Mouse (Mus musculus): ENCODE results near the gene Wdr3. TPM values are rescaled to one million over a fixed set of nuclear protein-coding genes. Genes with fewer than 3 reads are reported as not detected.

The Wdr3 gene
- polyA plus RNA-seq, 1 experiment: 37.7 TPM

- Histone ChIP-seq H3K4me1 (ENCODE audit: control insufficient read depth, insufficient read depth, low read length) (peaks cover 16% of the 10 kb centered on the region), H3K27ac (ENCODE audit: insufficient read depth, low read depth, low read length) (peak overlapping the region; percentile 72)
Observed at GRCm38 (mm10) chr3:100161665-100162314, 417 bp downstream of the Wdr3 start.

GRCm38 (mm10) chr3:100160682-100161445 is 1.3 kb downstream of the Wdr3 start:
- Histone ChIP-seq H3K4me3 (ENCODE audit: insufficient read depth, low read length) (peak overlapping the region; percentile 65), H3K4me1 (ENCODE audit: control insufficient read depth, insufficient read depth, low read length) (peaks cover 16% of the 10 kb centered on the region), H3K27ac (ENCODE audit: insufficient read depth, low read depth, low read length) (peak overlapping the region; percentile 72)

More at GRCm38 (mm10) chr3:100161665-100162314, 417 bp downstream of the Wdr3 start:
- peak overlapping the region; percentile 65 for H3K4me3 ChIP-seq (ENCODE audit: insufficient read depth, low read length)
- TF ChIP-seq CTCF (IDR thresholded peaks at IDR 0.05; ENCODE audit: low read depth, low read length) (no peak), POLR2A (IDR thresholded peaks at IDR 0.05; ENCODE audit: borderline replicate concordance, low read depth, low read length) (no peak)

GRCm38 (mm10) chr3:100122445-100122844 is 39.8 kb downstream of the Wdr3 start:
- Histone ChIP-seq H3K27ac (ENCODE audit: insufficient read depth, low read depth, low read length) (no peak overlapping the region), H3K4me3 (ENCODE audit: insufficient read depth, low read length) (no peak overlapping the region), H3K4me1 (ENCODE audit: control insufficient read depth, insufficient read depth, low read length) (no peaks in the 10 kb centered on the region)
- TF ChIP-seq POLR2A (IDR thresholded peaks at IDR 0.05; ENCODE audit: borderline replicate concordance, low read depth, low read length) (no peak), CTCF (IDR thresholded peaks at IDR 0.05; ENCODE audit: low read depth, low read length) (no peak)

More at GRCm38 (mm10) chr3:100160682-100161445, 1.3 kb downstream of the Wdr3 start:
- TF ChIP-seq CTCF (IDR thresholded peaks at IDR 0.05; ENCODE audit: low read depth, low read length) (no peak), POLR2A (IDR thresholded peaks at IDR 0.05; ENCODE audit: borderline replicate concordance, low read depth, low read length) (no peak)

- Histone ChIP-seq H3K27ac (ENCODE audit: insufficient read depth, low read depth, low read length) (no peak overlapping the region), H3K4me1 (ENCODE audit: control insufficient read depth, insufficient read depth, low read length) (no peaks in the 10 kb centered on the region), H3K4me3 (ENCODE audit: insufficient read depth, low read length) (no peak overlapping the region)
- TF ChIP-seq CTCF (IDR thresholded peaks at IDR 0.05; ENCODE audit: low read depth, low read length): no peak
- no peak for TF ChIP-seq POLR2A (IDR thresholded peaks at IDR 0.05; ENCODE audit: borderline replicate concordance, low read depth, low read length)
Observed at GRCm38 (mm10) chr3:100121961-100122360, 40.2 kb downstream of the Wdr3 start.

- TF ChIP-seq CTCF (IDR thresholded peaks at IDR 0.05; ENCODE audit: low read depth, low read length) (no peak), POLR2A (IDR thresholded peaks at IDR 0.05; ENCODE audit: borderline replicate concordance, low read depth, low read length) (no peak)
- Histone ChIP-seq H3K4me3 (ENCODE audit: insufficient read depth, low read length) (no peak overlapping the region), H3K27ac (ENCODE audit: insufficient read depth, low read depth, low read length) (no peak overlapping the region), H3K4me1 (ENCODE audit: control insufficient read depth, insufficient read depth, low read length) (no peaks in the 10 kb centered on the region)
Observed at GRCm38 (mm10) chr3:100118681-100119080, 43.5 kb downstream of the Wdr3 start.

- TF ChIP-seq CTCF (IDR thresholded peaks at IDR 0.05; ENCODE audit: low read depth, low read length): no peak
- TF ChIP-seq POLR2A (IDR thresholded peaks at IDR 0.05; ENCODE audit: borderline replicate concordance, low read depth, low read length): no peak
- Histone ChIP-seq H3K4me3 (ENCODE audit: insufficient read depth, low read length) (no peak overlapping the region), H3K27ac (ENCODE audit: insufficient read depth, low read depth, low read length) (no peak overlapping the region), H3K4me1 (ENCODE audit: control insufficient read depth, insufficient read depth, low read length) (no peaks in the 10 kb centered on the region)
Observed at GRCm38 (mm10) chr3:100106736-100107135, 55.5 kb downstream of the Wdr3 start.

- Histone ChIP-seq H3K4me1 (ENCODE audit: control insufficient read depth, insufficient read depth, low read length) (no peaks in the 10 kb centered on the region), H3K4me3 (ENCODE audit: insufficient read depth, low read length) (no peak overlapping the region), H3K27ac (ENCODE audit: insufficient read depth, low read depth, low read length) (no peak overlapping the region)
- TF ChIP-seq CTCF (IDR thresholded peaks at IDR 0.05; ENCODE audit: low read depth, low read length) (no peak), POLR2A (IDR thresholded peaks at IDR 0.05; ENCODE audit: borderline replicate concordance, low read depth, low read length) (no peak)
Observed at GRCm38 (mm10) chr3:100102386-100103092, 59.7 kb downstream of the Wdr3 start.

Other genes with a start within 250 kb of the Wdr3 start
- gene Gdap2, start within 50 bp of the Wdr3 start, polyA plus RNA-seq (2012; ENCODE audit: insufficient read depth, insufficient read length, missing spikeins): 26.6 and 28.5 TPM in 2 replicates

All from bone marrow macrophage, adult 2 months (primary cell).